Mouse (Mus musculus): ENCODE results near the gene Camsap2.

Gene Camsap2

GRCm38 (mm10) chr1:136344281-136344680 lies 1.6 kb downstream of the Camsap2 start:
- DNase-seq (ENCODE audit: low read depth) = peak; percentile 8

GRCm38 (mm10) chr1:136343727-136344126 lies 2.2 kb downstream of the Camsap2 start:
- DNase-seq (ENCODE audit: low read depth) = no peak

GRCm38 (mm10) chr1:136340541-136340940 lies 5.4 kb downstream of the Camsap2 start:
- peak; percentile 13 for DNase-seq (ENCODE audit: low read depth)

- no peak for DNase-seq (ENCODE audit: low read depth)
These were observed 11.2 kb downstream of the Camsap2 start for GRCm38 (mm10) chr1:136334743-136335142.

GRCm38 (mm10) chr1:136333512-136333911 lies 12.4 kb downstream of the Camsap2 start:
- no peak for DNase-seq (ENCODE audit: low read depth)

- no peak for DNase-seq (ENCODE audit: low read depth)
These were observed 12.8 kb downstream of the Camsap2 start for GRCm38 (mm10) chr1:136333071-136333470.

DNA sequence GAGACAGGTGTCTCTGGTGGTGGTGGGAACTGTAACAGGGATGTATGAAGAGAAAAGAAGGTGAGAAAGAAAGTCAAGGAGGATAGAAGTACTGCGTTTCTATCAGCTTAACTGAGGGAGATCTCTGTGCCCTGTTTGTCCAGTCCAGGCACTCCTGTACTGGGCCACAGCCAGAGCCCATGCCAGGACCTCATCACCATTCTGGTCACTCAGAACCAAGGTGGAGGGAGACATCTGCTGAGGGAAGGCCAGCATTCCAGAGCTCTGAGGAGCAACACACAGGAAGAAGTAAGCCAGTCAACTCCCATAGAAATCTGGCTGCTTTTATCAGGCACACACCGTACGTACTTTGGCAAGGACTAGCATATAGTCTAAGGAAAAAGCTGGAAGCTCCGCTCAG lies 14.1 kb downstream of the Camsap2 start:
- no peak for DNase-seq (ENCODE audit: low read depth)

DNA sequence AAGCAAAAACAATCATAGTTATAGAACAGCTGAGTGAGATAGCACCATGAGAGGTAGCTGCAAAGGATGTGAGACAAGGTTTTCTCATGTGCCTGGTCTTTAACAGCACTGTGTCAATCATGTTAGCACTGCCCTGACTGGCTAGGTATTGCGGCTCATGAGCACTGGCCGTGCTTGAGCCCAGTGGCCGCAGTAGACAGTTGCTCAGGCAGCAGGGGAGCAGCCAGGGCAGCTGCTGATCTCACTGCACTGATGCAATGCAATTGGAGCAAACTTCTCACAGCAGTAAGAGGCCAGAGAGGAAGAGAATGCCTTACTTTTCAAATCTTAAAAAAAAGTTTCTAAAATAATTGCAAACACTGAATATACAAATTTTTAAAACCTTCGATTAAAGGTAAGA lies 16.5 kb downstream of the Camsap2 start:
- no peak for DNase-seq (ENCODE audit: low read depth)

DNA sequence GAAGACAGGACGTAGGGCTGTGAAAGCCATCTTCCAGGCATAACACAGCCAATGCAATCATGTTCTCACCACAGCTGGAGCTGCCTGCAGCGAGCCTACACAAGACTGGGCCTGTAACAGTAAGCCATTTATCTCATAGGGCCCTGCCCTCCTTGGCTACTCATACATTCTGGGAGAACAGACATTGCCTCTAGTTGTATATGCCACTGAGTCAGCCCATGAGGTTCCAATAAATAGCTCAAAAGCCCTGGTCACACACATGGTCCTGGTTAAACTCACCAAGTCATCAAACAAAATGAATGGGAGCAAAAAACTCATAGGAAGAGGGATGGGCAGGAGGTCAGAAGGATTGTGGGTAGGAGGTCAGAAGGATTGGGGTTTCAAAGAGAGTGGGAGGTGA lies 17.3 kb downstream of the Camsap2 start:
- DNase-seq (ENCODE audit: low read depth) = no peak

DNA sequence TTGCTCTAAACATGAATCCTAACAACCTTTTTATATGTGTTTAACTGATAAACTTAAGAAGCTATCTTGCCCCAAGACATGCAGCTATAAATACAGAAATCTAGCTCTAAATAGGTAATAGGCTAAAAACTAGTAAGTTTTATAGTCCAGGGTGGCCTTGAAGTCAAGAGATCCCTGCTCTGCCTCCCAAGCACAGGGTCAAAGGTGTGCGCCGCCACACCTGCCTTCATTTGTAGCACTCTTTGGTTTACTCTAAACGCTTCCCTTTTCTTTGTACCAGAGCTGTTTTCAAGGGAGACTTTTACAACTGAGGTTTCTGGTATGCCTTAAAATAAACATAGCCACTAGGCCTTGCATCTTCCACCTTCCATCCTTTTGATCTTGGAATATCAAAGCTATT lies 18.3 kb downstream of the Camsap2 start:
- DNase-seq (ENCODE audit: low read depth) = no peak

DNA sequence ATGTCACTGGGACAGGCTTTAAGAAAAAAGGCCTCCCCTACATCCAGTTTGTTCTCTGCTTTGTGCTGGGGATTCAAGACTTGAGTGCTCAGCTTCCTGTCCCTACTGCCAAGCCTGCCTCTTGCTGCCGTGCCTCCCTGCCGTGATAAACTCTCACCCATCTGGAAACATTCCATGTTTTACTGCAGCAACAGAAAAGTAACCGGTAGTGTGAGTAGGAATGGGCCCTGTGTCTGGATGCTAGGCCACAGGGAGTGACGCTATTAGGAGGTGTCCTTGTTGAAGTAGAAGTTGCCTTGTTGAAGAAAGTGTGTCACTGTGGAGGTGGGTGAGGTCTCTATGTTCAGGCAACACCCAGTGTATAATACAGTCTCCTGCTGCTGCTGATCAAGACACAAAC lies 20.0 kb downstream of the Camsap2 start:
- no peak for DNase-seq (ENCODE audit: low read depth)

- DNase-seq (ENCODE audit: low read depth) = no peak
These were observed 23.6 kb downstream of the Camsap2 start for GRCm38 (mm10) chr1:136322331-136322730.

DNA sequence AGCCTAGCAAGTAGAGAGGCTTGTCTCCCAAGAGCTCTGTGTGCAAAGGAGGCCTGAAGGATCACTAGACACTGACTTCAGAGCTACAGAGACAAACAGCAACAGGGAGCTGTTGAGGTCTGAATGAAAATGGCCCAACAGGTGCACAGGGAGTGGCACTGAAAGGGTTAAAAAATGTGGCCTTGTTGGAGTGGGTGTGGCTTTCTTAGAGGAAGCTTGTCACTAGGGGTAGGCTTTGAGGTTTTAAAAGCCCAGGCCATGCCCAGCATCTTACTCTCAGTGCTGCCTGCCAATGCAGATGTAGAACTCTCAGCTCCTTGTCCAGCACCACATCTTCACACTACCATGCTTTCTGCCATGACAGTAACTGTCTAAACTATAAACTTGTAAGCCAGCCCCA lies 29.6 kb downstream of the Camsap2 start:
- peak; percentile 14 for DNase-seq (ENCODE audit: low read depth)

GRCm38 (mm10) chr1:136309193-136309592 lies 36.7 kb downstream of the Camsap2 start:
- no peak for DNase-seq (ENCODE audit: low read depth)

- DNase-seq (ENCODE audit: low read depth) = peak; percentile 63
These were observed 39.5 kb downstream of the Camsap2 start for GRCm38 (mm10) chr1:136306424-136306823.

DNA sequence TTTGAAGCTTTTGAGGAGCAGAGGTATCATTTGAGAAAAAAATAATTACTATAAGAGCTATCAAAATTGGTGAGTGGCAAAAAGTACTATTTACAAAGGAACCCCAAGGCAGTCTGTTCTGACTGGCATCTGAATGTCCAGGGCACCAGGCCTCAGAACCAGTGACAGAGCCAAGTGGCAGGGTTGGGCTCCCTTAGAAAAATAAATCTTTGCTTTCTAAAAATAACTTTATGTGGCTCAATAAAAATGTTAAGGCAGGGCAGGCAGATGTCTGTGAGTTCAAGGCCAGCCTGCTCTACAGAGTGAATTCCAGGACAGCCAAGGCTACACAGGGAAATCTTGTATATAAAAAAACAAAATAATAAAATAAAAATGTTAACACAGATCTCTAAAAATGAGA lies 51.9 kb downstream of the Camsap2 start:
- DNase-seq (ENCODE audit: low read depth) = no peak

GRCm38 (mm10) chr1:136289803-136290202 lies 56.1 kb downstream of the Camsap2 start:
- peak; percentile 27 for DNase-seq (ENCODE audit: low read depth)

- no peak for DNase-seq (ENCODE audit: low read depth)
These were observed 68.5 kb downstream of the Camsap2 start for GRCm38 (mm10) chr1:136277366-136277765.

DNA sequence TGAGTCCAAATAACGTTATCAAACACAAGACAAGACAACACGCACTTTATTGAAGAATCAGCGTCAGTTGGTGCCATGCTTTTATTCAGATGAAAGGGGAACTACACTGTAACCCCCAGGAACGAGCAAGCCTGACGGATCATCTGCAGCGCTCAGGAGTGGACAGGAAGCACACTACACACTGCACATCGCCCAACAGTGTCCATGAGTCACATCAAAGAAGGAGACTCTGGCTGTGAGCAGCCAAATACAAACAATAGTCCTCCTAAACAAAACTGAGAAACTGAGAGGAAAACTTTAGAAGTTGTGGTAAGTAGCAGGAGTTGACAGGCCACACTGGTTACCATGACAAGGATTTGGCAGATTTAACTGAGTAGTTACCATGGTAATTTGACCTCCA lies 77.7 kb downstream of the Camsap2 start:
- DNase-seq (ENCODE audit: low read depth) = no peak

- DNase-seq (ENCODE audit: low read depth) = peak; percentile 34
These were observed 79.8 kb downstream of the Camsap2 start for GRCm38 (mm10) chr1:136266127-136266526.

DNA sequence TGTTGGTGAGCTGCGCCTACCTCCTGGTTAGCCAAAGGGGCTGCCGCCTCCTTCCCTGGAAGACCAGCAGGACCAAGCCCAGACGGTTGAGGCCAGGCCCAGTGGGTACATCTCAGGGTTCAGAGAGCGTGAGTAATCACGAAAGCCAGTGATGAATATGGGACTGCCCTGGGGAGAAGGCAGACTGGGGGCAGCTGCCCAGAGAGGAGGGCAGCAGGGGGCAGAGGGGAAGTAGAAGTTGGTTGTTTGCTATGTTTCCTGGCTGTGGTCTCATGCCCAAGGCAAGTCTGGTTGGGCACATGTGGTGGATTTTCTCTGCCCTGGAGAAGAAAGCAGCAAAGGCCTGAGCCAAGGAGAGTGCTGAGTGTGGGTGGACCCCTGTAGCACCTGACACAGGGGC lies 82.5 kb downstream of the Camsap2 start:
- peak; percentile 43 for DNase-seq (ENCODE audit: low read depth)

DNA sequence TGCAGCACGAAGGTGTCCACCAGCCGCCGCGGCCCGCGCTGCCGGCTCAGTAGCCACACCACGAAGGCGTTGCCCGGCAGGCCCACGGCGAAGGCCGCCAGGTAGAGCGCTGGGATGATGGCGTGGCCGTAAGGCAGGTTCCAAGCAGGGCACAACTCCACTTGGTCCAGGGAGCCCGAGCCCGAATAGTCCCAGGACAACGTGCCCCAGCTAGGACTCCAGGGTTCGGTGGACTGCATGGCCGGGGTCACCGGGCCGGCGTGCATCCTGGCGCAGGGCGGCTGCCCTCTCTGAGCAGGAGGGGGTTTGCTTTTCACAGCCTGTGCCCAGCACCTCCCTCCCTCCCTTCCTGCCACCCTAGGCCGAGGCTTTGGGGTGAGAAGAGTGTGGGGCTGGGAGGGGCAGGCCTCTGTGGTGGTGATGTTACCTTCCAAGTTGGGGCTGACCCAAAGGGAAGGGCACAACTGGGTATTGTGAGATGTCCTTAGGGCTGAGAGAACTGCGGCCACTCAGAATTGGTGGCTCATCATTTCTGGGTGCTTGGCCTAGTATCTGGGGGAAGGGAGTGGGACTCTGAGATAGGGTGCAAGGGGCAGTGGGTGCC lies 85.2 kb downstream of the Camsap2 start, which contains the start of gene Gpr25:
Gene Gpr25 (minus strand): TSS at position 239 of the 604 bp plus-strand sequence.
- no peak for DNase-seq (ENCODE audit: low read depth)

DNA sequence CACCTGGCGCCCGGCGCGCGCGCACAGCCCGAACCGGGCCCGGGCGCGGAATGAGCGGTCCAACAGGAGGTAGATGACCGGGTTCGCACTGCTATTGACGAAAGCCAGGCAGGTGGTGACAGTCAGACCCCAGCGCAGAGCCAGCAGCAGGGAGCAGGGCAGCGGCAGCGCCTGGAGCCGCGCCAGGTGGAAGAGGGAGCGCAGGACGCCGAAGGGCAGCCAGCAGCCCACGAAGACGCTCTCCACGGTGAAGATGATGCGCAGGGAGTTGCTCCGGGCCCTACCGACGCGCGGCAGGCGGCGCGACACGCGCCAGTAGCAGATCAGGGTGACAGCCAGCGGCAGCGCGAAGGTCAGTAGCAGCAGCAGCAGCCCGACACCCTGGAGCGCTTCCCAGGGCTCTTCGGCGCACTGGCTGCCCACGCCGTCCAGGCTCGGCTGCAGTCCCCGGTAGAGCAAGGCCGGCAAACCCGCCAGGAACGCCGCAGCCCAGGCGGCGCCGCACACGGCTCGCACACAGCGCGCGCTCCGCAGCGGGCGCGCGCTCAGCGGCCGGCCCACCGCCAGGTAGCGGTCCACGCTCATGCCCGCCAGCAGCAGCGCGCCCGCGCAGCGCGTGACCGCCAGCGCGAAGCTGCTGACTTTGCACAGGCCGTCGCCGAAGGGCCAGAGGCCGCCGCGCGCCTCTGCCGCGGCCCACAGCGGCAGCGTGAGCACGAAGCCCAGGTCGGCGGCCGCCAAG lies 85.8 kb downstream of the Camsap2 start:
- no peak for DNase-seq (ENCODE audit: low read depth)

DNA sequence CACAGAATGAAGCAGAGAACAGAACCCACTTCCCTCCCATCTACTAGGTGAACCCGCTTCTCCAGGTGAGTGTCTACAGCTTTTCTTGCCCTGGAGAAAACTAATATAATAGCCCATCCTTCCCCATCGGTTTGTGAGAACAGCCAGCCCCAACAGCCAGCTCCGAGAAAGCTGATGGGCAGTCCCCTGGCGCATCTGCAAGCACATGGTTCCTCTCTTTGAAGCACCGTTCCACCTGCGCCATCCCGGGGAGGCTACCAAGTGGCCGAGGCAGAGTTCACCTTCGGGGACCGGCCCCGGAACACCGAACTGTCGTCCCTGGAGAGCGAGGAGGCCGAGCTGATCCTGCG lies 86.4 kb downstream of the Camsap2 start:
- no peak for DNase-seq (ENCODE audit: low read depth)

All from 416B (cell line).